Mouse (Mus musculus) frontal cortex, adult 2 months (tissue): ENCODE measurements around the gene Bmp3. TPM values are rescaled to one million over a fixed set of nuclear protein-coding genes. Genes with fewer than 3 reads are reported as not detected.

Experiments used
- DNase-seq, 2 experiments: peaks; one replicate each; pipeline ENCODE4 v3.0.0; 2022; ENCODE audit warnings: low spot score in 1 of 2; ENCODE audit errors: extremely low spot score in 1 of 2
- polyA plus RNA-seq: library from polyadenylated mRNA; depleted of rRNA; stranded (reverse); fragments of >200 nt; gene quantifications from 2 replicates; pipeline ENCODE4 v1.2.3, GENCODE M21; 2012; rRNA removed

Gene Bmp3
- 6.6 and 10.0 TPM in 2 replicates for polyA plus RNA-seq

GRCm38 (mm10) chr5:98854264-98854626 lies at the start of gene Bmp3:
Gene Bmp3, plus strand, starts transcription at chr5:98854415.
- DNase-seq: peak; percentile 25 to 63

DNA sequence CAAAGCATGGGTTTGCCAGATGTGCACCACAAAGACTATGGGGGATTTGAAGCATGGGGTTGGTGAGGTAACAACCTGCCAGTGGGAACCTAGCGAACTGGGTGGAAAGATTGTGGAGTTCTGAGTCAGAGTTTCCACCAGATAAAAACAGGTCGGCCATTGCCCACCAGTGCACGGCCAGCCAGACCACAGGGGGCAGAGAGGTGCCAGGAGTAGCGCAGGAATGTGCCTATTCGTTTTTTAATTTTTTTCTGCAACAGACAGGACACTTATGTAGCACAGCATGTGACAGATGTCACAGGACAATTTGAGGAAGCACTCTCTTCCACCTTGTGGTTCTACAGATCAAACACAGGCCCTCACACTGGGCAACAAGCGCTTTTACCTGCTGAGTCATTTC lies 49.5 kb upstream of the Bmp3 start:
- DNase-seq: no peak

DNA sequence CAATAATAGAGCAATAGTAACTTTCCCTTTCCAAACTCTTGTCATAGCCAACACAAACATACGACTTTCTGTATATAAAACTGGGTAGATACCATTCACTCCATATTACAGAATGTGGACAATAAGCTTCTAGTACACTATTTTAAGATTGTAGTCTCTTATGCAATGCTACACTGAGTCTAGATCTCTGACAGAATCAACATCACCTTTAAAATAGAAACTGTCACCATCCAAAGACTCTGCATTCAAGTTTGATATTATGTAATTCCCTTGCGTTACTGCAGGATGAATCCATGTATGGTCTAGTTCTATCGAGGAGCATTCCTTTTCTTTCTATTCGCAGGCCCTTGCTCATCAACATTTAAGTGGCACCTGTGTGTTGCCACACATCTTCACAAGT lies 47.7 kb upstream of the Bmp3 start:
- no peak for DNase-seq

DNA sequence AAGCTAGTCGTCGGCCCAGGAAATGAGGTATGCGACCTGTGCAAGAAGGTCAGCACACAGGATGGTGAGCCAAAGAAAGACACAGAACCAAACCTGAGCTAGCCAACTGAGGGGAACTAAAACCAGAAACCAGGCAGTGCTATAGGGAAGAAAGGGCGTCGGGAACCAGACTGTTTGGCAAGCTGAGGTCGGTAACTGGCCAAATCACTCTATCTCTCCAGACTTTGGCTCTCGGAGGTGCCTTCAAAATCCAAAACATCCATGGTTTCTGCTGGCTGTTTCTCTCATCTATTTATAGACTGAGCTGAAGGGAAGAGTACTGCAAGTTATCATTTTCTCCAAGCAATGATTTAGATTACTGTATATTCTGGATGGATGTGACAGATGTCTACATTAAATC lies 47.2 kb upstream of the Bmp3 start:
- no peak for DNase-seq

- no peak for DNase-seq
Observed at GRCm38 (mm10) chr5:98807953-98808352, 46.3 kb upstream of the Bmp3 start.

- no peak for DNase-seq
Observed at GRCm38 (mm10) chr5:98812380-98812779, 41.8 kb upstream of the Bmp3 start.

GRCm38 (mm10) chr5:98815269-98815668 lies 38.9 kb upstream of the Bmp3 start:
- no peak for DNase-seq

DNA sequence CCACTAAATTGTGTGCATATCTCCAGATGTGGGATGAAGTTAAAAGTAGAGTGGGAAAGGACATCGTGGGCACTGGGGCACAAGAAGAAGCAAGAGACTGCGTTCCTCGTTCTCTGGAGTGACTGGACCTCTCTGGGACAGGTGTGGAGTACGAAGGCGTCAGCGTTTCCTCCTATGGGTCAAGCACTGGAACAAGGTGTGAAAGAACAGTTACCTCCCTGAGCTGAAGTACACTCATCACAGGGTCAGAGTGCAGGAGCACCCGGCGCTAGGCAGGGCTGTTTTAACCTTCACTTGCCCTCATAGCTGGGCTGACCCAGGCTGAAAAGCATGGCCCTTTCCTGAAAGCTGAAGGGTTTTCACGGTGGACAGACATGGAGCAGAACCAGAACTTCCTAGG lies 20.5 kb upstream of the Bmp3 start:
- no peak for DNase-seq

- no peak for DNase-seq
Observed at GRCm38 (mm10) chr5:98834300-98834699, 19.9 kb upstream of the Bmp3 start.

- no peak for DNase-seq
Observed at GRCm38 (mm10) chr5:98842600-98843310, 11.5 kb upstream of the Bmp3 start.

DNA sequence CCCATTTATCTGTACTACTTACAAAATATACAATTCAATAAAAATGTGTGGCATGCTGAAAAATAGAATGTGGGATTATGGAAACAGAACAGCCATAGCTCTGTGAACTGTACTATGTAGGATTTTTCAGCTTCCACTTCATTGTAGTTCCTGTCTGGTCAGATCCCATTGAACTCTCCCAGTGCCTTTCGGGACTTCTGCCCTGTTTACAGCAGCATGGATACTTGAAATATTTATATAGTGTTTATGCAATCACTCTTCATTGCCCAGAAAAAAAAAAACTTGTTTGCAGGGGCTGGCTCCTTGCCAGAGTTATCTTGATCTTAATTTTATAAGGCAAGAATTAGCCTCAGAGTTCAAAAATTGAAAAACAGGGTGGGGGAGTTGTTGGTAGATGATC lies 9.6 kb upstream of the Bmp3 start:
- DNase-seq: no peak

DNA sequence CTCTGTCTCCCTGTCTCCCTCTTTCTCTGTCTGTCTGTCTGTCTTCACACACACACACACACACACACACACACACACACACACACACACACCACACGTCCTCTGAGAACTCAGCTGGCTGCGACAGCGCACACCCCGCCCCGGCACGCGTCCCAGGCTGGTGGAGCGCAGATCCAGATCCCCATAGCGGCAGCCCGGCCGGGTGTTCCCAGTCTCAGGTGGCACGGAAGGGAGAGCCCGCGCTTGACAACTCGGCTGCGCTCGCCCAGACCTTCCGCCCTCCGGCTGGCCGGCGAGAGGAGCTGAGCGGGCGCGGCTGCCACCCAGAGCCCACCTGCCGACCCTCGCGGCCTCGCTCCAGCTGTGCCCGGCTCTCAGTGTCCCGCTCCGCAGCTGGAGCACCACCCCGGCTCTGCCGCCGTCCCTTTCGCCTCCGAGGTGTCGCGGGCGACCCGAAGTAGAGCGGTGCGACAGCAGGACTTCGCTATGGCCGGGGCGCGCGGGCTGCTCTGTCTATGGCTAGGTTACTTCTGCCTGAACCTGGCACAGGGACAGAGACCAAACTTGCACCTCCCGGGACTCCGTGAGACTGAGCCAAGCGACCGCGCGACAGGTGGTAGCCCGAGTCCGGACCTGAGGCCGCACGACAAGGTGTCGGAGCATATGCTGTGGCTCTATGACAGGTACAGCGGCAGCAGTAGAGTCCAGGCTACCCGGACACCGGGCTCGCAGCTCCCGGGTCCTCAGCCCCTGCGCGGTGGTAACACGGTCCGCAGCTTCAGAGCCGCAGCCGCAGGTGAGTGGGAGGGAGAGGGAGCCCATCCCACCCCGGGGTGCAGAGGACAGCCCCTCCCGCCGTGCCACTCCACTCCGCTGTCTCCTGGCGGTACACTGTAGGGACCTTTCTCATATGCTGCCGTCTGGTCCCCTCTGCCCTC lies 681 bp downstream of the Bmp3 start:
- no peak for DNase-seq

DNA sequence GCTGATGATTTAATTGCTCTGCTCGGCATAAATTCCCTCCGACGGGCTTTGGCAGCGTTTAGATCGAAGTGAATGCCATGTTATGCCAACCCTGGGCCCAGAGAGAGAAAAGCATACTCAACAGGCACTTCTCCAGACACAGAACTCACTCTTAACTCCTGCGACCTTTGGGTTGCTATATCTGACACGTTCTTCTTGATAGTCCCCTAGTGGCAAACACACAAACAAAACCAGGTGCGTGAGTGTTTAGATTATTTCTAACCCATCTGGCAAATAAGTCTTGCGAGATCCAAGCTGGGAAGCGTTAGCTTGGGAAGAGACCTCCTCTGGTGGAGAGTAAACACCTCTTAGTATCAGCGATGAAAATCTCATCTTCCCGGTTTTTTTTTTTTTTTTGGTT lies 1.5 kb downstream of the Bmp3 start:
- DNase-seq: no peak

- no peak for DNase-seq
Observed at GRCm38 (mm10) chr5:98856356-98856755, 2.1 kb downstream of the Bmp3 start.

GRCm38 (mm10) chr5:98863891-98864290 lies 9.7 kb downstream of the Bmp3 start:
- peak in 1 of 2 experiments; percentile 48 for DNase-seq

DNA sequence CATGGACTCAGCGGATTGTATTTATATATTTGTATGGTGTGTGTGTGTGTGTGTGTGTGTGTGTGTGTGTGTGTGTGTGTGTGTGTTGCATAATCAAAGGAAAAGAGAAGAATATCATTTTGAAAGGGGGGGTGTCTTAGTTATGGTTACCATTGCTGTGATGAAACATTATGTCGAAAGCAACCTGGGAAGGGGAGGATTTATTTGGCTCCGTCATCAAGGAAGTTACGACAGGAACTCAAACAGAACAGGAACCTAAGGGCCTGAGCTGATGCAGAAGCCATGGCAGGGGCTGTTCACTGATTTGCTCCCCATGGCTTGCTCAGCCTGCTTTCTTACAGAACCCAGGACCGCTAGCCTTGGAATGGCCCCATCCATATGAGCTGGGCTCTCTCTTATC lies 10.9 kb downstream of the Bmp3 start:
- DNase-seq: no peak

DNA sequence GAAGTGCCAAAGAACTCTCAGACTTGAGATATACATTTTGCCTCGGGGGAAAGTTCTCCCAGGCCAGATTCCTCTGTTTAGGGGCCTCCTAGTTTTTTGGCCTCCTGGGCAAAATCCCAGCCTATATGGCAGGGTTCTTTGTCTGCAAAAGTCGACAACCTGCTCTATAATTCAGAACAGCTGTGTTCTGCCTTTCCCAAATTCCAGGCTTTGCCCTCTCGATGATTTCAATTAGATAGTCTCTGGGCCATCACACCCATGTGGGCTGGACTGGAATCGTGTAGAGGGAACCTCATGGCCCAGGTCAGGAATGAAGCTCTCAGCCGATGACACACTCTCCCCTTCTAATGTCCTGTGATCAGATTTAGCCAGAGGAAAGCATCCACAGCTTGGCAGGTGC lies 21.8 kb downstream of the Bmp3 start:
- DNase-seq: no peak

GRCm38 (mm10) chr5:98878891-98879290 lies 24.7 kb downstream of the Bmp3 start:
- DNase-seq: peak in 1 of 2 experiments; percentile 78

DNA sequence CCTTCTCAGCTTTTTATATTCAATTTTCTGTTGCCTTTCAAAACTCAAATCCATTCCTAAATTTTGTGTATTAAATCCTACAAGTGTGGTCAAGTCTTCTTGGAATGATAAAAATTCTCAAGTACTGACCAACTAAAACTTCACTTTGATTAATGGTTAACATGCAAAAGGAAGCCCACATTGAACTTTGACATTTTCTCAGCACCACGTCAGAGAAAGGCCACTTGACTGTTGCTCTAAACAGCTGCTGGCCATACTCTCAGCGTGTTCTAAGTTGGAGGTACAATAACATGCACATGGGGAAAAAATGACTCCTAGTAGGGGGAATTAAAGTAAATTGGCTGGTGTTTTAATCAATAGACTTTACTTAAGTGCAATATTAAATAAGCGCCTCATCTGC lies 27.9 kb downstream of the Bmp3 start:
- no peak for DNase-seq

- no peak for DNase-seq
Observed at GRCm38 (mm10) chr5:98890544-98891050, 36.4 kb downstream of the Bmp3 start.

GRCm38 (mm10) chr5:98894281-98894680 lies 40.1 kb downstream of the Bmp3 start:
- peak; percentile 9 to 21 for DNase-seq

GRCm38 (mm10) chr5:98897946-98898345 lies 43.7 kb downstream of the Bmp3 start:
- DNase-seq: no peak
